Mouse (Mus musculus) megakaryocyte, embryonic 14.5 days (primary cell): ENCODE measurements around the gene Olfr484.

ENCODE experiments used
- FLI1 ChIP-seq: IDR thresholded peaks from 2 replicates; pipeline ENCODE4 v1.6.1; 2012; ENCODE audit warnings: low read length, inconsistent platforms, mixed read lengths
- GATA1 ChIP-seq: IDR thresholded peaks from 3 replicates; pipeline ENCODE4 v1.6.1; 2012; ENCODE audit warnings: mixed read lengths, low read length, inconsistent platforms, borderline replicate concordance

DNA sequence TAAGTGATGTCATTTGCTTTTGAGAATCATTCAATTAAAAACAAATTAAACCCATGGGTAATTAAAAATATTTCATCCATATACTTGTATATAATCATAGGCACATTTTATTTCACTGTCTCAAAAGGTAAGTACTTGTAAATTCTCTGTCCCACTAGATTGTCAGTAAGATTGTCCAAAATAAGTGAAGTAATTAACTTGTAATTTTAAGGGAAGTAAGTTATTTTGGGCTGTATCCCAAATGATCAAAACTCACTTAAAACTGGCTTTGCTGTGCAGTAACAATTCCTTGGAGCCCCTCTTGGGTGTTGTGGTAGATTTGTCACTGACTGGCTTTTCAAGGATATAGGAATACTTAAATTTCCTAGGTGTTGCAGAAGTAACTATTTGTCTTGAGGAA is 47.7 kb downstream of the Olfr484 start, which contains the start of gene Olfr481:
- TF ChIP-seq GATA1 (no peak), FLI1 (no peak)
